Mouse (Mus musculus) neural tube, embryonic 11.5 days (tissue): ENCODE data around the gene Ep300. TPM values are rescaled to one million over a fixed set of nuclear protein-coding genes. Genes with fewer than 3 reads are reported as not detected.
"Not testable (repeated sequence)": the region's sequence is repeated elsewhere in the genome, so short reads cannot be mapped to it uniquely, and the experiment has no call there.

Experiments used
- ATAC-seq: fragments of 200-750 bp; cut with Nextera tagmentation; 2 replicates; pipeline ENCODE4 v1.8.0; 2017; ENCODE audit warnings: moderate number of reproducible peaks, mild to moderate bottlenecking, moderate TSS enrichment, moderate library complexity; ENCODE audit not compliant: insufficient read depth, low FRiP score, low TSS enrichment
- DNase-seq: peaks from one replicate; pipeline ENCODE4 v3.0.0-alpha.2; 2015; ENCODE audit warnings: low spot score
- H3K27ac ChIP-seq: fragments of 300-500 bp; sonication (generic); 2 replicates; pipeline ENCODE4 v1.5.1; 2014; ENCODE audit warnings: low read depth, mild to moderate bottlenecking, low read length
- H3K27me3 ChIP-seq: fragments of 300-500 bp; sonication (generic); 2 replicates; pipeline ENCODE4 v1.6.1; 2014; ENCODE audit warnings: mild to moderate bottlenecking, low read length, mixed read lengths; ENCODE audit not compliant: control insufficient read depth, insufficient read depth
- H3K36me3 ChIP-seq: fragments of 300-500 bp; sonication (generic); 2 replicates; pipeline ENCODE4 v1.6.1; 2014; ENCODE audit warnings: mild to moderate bottlenecking, low read length, moderate library complexity, mixed read lengths; ENCODE audit not compliant: control insufficient read depth, insufficient read depth
- H3K4me1 ChIP-seq: fragments of 300-500 bp; sonication (generic); 2 replicates; pipeline ENCODE4 v1.6.1; 2014; ENCODE audit warnings: low read length, mixed read lengths; ENCODE audit not compliant: control insufficient read depth, insufficient read depth
- H3K4me2 ChIP-seq: fragments of 300-500 bp; sonication (generic); 2 replicates; pipeline ENCODE4 v1.6.1; 2014; ENCODE audit warnings: low read depth, mild to moderate bottlenecking, moderate library complexity
- H3K4me3 ChIP-seq: fragments of 300-500 bp; sonication (generic); 2 replicates; pipeline ENCODE4 v1.5.1; 2014; ENCODE audit warnings: low read depth, low read length
- H3K9ac ChIP-seq: fragments of 300-500 bp; sonication (generic); 2 replicates; pipeline ENCODE4 v1.6.1; 2014; ENCODE audit warnings: mild to moderate bottlenecking, low read length
- H3K9me3 ChIP-seq: fragments of 300-500 bp; sonication (generic); 2 replicates; pipeline ENCODE4 v1.6.1; 2016; ENCODE audit warnings: low read length; ENCODE audit not compliant: control insufficient read depth
- WGBS: fragments of 180-500 bp; shearing (Covaris S2); extraction: QIAGEN DNeasy Blood & Tissue Kit; methylation state at CpG from one replicate; pipeline ENCODE4 v1.1.7; 2014; 5-methylcytosine and 5-hydroxymethylcytosine counted together
- microRNA-seq: library from miRNA; unstranded; fragments of <30 nt; microRNA quantifications from one replicate; pipeline ENCODE4, GENCODE M21; 2016
- polyA plus RNA-seq: library from polyadenylated mRNA; unstranded; fragments of >200 nt; fragmentation: Nextera tagmentation; extraction: Ambion mirVana; gene quantifications from 2 replicates; pipeline ENCODE4 v1.2.1, GENCODE M21; 2014

Gene Ep300
- polyA plus RNA-seq, 1 experiment from 2014 or later: 29.6 TPM

DNA sequence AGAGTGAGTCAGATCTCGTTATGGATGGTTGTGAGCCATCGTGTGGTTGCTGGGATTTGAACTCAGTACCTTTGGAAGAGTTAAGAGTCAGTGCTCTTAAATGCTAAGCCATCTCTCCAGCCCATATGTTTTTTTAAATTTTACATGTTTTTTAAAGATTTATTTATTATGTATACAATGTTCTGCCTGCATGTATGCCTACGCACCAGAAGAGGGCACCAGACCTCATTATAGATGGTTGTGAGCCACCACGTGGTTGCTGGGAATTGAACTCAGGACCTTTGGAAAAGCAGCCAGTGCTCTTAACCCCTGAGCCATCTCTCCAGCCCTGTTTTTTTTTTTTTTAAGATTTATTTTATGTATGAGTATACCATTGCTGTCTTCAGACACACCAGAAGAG, 116.2 kb downstream of the Ep300 start:
- 81% methylated on average over 4 of the region's 4 CpGs for WGBS
- ATAC-seq, H3K27me3 ChIP-seq, H3K4me1 ChIP-seq, H3K27ac ChIP-seq, H3K4me3 ChIP-seq, DNase-seq, H3K9ac ChIP-seq, H3K9me3 ChIP-seq, H3K4me2 ChIP-seq: not testable (repeated sequence)
- H3K36me3 ChIP-seq: peaks cover 11% of the 10 kb centered on the region

Small RNA genes lying within 50 kb of the gene (microRNA-seq; reads per million reads assigned to microRNA genes)
- gene Gm23880: not detected

Other genes with a start within 250 kb of the Ep300 start
- gene Slc25a17, start 224.5 kb upstream of the Ep300 start, polyA plus RNA-seq: 108 and 109 TPM in 2 replicates
- 176 and 189 TPM in 2 replicates for gene St13, start 185.3 kb upstream of the Ep300 start, polyA plus RNA-seq
- 7.7 and 8.1 TPM in 2 replicates for gene Xpnpep3, start 185.2 kb upstream of the Ep300 start, polyA plus RNA-seq
- gene Dnajb7, start 177.1 kb upstream of the Ep300 start, polyA plus RNA-seq: 0.69 and 0.72 TPM in 2 replicates
- gene Rbx1, start 119.1 kb upstream of the Ep300 start, polyA plus RNA-seq: 515 and 541 TPM in 2 replicates
- 28.6 and 31.7 TPM in 2 replicates for gene L3mbtl2, start 78.5 kb downstream of the Ep300 start, polyA plus RNA-seq
- gene Chadl, start 111.9 kb downstream of the Ep300 start, polyA plus RNA-seq: 2.4 and 3.0 TPM in 2 replicates
- 48.8 TPM in 2 replicates for gene Zc3h7b, start 159.7 kb downstream of the Ep300 start, polyA plus RNA-seq
- 137 and 152 TPM in 2 replicates for gene Rangap1, start 160.2 kb downstream of the Ep300 start, polyA plus RNA-seq
- 13.7 and 14.1 TPM in 2 replicates for gene Tef, start 217.1 kb downstream of the Ep300 start, polyA plus RNA-seq